Mouse (Mus musculus): ENCODE results near the gene Nmb.
"Not testable (repeated sequence)": the region's sequence is repeated elsewhere in the genome, so short reads cannot be mapped to it uniquely, and the experiment has no call there.

The Nmb gene

DNA sequence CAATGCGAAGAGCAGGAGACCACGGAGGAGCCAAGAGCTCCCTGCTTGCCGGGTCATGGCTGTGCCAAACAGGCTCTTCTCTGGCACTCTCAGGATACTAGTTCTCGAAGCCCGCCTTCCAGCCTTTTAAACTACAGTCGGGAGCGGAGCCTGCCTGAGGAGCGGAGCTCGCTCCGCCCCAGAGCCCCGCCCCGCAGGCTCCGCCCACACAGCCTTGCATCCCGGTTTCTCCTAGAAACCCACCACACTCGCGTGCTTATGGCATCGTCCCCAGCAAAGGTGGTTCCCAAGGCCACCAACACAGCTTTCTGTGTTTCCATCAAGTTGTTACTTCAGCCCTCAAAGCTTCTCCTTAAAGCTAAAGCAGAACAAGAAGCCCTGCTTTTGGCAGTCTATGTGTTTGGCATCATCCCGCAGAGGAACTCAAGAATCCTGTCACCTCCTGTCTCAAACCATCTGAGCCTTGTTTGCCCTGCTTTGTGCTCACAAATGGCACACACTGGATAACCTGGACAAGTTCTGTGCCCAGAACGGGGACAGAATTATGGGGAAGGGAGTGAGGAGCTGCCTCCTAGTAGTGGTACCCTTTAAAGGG is at the start of gene Nmb:
Gene Nmb, minus strand, starts transcription at position 156 of the 595 bp plus-strand sequence.
- peak; percentile 88 for DNase-seq (ENCODE audit: low spot score)

DNA sequence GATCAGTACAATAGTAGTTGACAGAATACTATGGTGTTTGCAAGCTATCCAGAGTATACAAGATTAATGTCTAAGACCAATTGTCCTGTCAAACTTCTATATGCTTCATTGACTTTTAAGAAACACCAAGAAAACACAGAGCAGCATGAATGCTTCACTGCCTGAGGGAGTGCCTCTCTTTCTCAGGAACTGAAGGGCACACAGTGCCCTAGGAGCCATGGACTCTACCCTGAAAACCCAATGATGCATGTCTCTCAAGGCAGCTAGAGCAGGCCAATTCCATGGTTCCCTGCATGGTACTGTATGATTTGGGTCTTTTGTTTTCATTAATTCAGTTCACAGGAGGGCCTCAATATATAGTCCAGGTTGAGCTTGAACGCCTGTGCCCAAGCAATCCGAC is 49.4 kb upstream of the Nmb start:
- DNase-seq (ENCODE audit: low spot score): no peak

DNA sequence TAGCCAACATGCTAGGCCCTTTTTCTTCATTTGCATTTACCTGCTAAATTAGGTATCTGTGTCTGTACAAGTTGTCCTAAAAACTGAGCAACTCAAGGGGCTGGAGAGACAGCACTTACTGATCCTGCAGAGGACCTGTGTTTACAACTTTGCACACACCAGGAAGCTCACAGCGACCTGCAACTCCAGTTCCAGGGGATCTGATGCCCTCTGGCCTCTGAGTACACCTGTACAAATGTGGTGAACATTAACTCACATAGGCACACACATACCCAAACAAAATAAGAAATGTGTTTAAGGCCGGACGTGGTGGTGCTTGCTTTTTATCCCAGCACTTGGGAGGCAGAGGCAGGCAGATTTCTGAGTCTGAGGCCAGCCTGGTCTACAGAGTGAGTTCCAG is 47.3 kb upstream of the Nmb start:
- DNase-seq (ENCODE audit: low spot score): no peak

DNA sequence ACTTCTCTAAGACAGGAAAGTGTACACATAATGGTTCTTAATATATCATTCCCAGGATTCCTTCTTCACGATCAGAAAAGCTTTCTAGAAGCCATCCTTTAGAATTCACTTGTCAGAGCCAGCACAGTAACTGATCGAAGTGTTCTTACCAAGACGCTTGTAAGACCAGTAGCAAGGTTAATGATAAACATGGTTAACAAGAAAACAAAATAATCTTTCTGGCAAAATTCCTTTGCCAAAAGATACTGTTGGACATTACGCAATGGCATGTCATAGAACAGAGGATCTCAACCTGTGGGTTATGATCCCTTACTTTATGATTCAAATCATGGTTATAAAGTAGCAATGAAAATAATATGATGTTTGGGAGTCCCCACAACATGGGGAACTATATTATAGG is 46.6 kb upstream of the Nmb start:
- DNase-seq (ENCODE audit: low spot score): no peak

DNA sequence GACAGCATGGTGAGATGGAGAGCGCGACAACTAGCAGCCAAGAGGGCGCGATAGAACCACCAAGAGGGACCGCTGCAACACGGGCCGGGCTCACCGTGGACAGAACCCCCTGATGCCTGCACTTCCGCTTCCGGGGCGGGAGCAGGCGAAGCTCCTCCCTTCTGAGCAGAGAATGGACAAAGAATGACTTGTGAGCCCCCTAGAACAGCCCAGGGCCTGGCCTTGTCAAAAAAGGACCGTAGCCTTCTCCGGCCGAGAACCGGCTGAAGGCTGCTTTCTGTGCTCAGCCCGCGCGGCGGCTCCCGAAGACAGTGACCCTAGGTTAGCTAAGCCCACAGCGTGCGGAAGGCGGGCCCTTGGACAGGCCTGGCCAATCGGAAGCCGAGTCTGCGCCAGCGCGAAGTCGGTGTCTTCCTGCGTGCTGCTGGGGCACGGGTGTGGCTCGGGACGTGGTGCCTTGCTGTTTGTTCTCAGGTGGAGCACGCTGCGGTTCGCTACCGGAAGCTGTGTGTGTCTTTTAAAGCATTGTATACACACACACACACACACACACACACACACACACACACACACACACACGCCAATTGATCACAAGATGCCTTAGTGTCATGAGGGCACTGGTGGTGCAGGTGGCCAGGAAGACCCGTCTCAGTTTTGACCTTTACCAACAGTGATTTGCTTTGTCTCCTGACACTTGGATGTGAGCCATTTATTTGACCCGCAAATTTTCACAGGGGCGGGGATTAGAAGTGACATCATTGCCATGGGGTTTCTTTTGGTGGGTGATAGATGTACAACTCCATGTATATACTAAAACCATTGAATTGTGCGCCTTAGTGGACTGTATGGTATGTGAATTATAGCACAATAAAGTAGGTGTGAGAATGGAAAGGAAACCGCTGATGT is 42.8 kb upstream of the Nmb start, which contains the start of gene Sec11a:
Gene Sec11a, minus strand, starts transcription at position 336 of the 906 bp plus-strand sequence.
- DNase-seq (ENCODE audit: low spot score): peak; percentile 93

DNA sequence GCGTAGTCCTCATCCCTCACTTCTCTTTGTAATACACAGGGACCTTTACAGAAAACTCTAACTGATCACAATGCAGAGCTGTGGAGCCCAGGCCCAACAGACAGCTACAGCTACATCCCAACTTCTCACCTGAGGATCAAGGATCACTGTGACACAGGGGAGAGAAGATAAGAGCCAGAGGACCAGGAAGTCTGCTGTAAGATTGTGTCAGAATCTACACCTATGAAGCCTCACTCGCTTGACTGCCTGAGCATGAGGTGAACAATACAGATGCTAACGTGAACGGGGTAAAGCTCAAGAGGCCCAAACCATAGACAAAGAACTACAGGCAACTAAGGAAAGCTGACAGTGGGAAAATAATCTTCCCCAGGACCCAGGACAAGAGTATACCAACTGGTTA is 34.9 kb upstream of the Nmb start:
- DNase-seq (ENCODE audit: low spot score): no peak

DNA sequence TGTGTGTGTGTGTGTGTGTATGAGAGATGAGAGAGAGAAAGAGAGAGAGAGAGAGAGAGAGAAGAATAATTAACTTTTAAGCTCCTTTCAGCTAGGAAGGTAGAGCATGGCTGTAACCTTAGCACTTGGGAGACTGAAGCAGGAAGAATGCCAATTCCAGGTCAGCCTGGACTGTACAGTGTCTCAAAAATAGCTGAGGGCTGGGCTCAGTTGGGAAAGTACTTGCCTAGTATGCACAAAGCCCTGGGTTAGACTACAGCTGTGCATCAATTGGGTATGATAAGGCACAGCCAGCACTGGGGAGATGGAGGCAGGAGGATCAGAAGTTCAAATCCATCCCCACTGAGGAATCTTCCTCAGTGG is 32.4 kb upstream of the Nmb start:
- DNase-seq (ENCODE audit: low spot score): not testable (repeated sequence)

DNA sequence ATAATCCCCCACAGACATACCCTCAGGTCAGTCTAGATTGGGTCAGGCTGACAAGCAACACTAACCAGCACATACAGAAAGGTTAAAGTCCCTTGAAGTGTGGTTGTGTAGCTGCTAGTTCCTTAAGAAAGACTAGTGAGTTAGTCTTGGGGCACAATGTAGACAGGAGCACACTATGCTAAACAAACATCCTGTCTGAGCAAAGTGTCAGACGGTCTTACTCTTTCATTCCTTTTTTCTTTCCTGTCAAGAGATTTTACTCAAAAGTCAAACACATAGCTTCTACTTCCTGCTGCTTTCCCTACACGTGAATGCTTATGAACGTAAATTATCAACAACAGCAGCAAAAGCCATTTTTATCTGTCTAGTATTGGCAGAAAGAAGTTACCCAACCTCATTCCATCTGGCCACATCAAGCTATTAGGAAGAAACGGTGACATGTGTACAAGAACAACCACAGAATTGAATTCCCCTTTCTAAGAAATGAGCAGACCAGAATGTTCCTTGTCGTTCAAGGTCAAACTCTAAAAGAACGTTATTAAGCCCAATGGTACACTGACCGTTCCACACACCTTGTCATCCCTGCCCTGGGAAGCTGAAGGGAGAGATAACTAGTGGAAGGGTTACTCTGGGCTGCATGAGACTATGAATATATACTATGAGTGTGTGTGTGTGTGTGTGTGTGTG is 31.9 kb upstream of the Nmb start:
- not testable (repeated sequence) for DNase-seq (ENCODE audit: low spot score)

DNA sequence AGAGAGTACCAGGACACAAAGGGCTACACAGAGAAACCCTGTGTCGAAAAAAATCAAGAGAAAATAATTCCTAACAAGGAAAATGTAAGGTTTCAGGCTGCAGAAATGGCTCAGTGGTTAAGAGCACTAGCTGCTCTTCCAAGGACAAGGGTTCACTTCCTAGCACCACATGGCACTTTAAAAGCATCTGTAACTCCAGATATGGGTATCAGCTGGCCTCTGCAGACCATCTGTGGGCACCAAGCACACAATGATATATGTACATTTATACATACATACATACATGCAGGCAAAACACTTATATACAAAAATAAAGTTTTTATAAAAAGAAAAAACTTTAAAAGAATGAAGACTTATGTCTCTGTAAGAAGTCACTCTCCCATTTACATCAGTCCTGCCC is 31.0 kb upstream of the Nmb start:
- DNase-seq (ENCODE audit: low spot score): no peak

DNA sequence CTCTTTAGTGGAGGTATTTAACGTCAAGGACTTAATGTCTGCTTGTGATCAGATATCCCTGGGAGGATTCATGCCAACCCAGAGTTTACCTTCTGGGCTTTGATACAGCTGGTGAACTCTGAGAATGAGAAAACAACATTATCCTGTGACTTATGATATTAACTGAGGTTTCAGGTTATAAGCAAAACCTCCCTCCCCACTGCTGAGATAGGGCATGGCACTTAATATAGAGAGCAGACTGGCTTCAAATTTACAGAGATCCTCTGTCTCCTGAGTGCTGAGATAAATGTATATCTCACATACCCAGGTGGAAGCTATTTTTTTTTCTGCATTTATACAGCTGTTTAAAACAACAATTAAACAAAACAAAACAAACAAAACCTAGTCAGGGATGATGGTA is 27.9 kb upstream of the Nmb start:
- DNase-seq (ENCODE audit: low spot score): no peak

DNA sequence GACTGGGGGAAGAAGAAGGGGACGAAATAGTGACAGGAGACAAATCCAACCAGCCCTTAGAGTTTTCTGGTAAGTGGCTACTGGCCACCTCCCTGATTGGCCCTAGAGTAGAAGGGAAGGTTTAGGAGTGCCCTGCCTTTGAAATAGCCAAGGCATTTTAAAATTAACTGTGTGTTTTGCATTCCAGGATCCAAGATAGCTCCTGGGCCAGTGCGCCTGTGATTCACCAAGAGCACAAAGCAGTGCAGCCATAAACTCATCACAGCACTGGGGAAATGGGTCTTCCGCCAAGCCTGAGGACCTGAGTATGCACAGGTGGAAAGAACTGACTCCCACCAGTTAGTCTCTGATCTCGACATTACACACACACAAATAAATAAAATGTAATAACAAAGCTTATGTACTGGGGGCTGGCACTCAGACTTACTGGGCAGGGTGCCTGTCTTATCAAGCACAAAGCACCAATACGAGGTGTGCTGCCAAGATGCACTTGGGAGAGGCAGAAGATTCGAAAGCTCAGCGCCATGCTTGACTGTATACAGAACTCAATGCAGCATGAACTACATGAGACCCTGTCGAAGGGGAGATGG is 26.8 kb upstream of the Nmb start:
- DNase-seq (ENCODE audit: low spot score): no peak

DNA sequence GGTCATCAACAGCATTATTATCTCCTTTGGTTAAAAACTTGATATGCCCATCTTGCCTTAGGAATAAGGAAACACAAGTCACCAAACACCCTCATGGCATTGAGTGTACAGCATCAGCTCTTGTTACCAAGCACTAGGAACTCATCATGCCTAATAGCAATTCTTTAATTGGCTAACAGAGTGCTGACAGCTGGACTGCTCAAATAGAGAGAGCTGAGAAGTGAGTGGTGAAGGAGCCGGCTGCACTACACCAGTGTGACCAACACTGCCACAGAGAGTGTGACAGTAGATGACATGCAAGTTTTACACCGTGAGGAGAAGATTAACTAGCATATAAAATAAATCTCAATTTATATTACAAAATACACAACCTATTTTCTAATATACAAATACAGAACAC is 18.3 kb upstream of the Nmb start:
- no peak for DNase-seq (ENCODE audit: low spot score)

DNA sequence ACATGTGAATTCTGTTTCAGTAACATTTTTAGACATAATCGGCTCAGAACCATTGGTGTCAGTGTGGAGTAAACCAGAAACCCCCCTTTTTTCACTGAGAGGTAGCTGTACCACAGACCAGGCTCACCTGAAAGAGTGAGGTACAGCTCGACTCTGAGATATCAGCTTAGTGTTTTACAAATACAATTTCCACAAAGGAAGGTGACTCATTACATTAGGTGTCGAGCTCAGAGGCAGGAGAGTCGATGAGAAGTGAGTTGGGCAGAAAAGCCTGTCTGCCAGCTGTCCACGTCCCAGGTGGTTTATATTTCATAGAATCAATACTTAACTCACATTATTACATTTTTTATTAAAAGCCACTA is 14.8 kb upstream of the Nmb start:
- no peak for DNase-seq (ENCODE audit: low spot score)

DNA sequence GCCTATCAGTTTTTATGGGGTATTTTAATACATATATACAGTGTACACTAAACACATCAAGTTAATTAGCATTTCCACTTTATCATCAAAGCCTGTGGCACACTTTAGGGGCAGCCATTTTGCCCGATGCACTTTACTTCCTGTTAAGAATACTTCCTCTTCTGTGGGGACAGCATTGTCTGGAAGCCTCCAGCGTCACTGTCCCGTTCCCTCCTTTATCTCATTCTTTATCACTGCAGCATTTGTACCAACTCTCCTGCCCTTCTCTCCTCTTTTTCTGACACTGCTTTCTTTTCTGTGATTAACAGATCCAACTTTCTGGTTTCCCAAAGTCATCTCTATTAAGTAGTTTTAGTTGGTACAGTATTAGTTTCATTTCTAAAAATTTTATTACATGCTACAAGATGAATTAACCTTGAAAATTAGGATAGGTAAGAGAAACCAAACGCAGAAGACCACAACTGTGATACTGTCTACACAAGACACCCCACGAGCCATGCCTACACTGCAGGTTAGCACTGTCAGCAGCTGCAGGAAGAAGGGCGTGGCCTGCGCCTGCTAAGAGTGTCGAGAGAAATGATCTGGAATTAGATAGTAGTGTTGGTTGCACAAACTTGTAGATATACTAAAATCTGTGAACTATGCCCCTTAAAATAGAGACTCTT is 14.2 kb upstream of the Nmb start:
- no peak for DNase-seq (ENCODE audit: low spot score)

DNA sequence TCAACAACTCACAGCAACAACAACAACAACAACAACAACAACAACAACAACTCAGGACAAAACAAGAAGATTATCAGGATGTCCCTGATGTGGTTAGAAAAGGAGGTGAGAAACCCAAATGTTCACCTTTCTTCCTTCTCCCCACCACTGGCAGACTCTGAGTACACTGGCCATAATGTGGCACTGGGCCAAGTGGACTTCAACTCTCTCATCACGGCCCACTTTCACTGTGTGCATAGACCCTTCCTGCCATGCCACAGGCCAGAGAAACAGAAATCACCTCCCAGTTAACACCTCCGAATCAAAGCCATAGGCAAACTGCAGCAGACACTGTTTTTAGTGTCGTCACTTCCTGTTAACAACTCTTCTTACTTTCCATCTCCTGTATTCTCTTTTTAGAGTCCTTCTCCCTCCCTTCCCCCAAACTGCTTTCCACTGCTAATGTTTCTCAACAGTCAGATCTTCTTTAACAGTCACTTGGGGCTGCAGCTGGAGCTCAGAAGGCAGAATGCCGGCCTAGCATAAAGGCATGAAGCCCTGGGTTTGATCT is 13.1 kb upstream of the Nmb start:
- DNase-seq (ENCODE audit: low spot score): no peak

DNA sequence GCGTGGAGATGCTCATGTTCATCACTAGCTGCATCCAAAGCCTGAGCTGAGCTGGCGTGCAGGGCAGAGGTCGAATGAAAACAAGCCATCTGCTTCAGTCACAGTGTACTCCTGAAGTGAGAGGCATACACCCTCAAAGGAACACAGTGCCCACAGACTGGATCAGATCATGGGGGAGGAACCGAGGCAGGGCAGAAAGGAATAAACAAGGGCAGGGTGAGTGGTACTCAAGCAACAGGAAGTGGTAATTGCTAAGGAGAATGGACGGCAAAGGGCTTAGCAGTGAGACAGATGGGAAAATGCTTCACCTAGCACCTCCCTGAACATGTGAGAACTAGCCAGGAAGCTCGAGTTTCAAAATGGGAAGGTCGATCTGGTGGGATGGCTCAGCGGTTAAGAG is 7.6 kb upstream of the Nmb start:
- DNase-seq (ENCODE audit: low spot score): no peak

DNA sequence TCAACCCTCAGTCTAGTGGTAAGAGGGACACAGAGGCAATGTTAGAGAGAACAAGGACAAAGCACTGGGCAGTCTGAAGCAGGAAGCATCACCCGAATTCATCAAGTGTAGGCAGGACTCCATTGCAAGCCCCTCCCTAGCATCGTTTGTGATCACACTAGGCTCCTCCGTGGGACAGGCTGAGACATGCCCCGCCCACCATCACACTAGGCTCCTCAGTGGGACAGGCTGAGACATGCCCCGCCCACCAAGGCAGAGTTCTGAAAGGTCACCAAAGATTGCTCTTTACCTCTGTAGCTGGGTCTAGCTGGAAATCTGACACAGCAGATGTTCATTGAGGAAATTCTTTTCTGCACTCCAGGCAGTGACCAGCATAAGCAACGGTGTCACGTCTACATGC is 6.2 kb upstream of the Nmb start:
- peak; percentile 5 for DNase-seq (ENCODE audit: low spot score)

DNA sequence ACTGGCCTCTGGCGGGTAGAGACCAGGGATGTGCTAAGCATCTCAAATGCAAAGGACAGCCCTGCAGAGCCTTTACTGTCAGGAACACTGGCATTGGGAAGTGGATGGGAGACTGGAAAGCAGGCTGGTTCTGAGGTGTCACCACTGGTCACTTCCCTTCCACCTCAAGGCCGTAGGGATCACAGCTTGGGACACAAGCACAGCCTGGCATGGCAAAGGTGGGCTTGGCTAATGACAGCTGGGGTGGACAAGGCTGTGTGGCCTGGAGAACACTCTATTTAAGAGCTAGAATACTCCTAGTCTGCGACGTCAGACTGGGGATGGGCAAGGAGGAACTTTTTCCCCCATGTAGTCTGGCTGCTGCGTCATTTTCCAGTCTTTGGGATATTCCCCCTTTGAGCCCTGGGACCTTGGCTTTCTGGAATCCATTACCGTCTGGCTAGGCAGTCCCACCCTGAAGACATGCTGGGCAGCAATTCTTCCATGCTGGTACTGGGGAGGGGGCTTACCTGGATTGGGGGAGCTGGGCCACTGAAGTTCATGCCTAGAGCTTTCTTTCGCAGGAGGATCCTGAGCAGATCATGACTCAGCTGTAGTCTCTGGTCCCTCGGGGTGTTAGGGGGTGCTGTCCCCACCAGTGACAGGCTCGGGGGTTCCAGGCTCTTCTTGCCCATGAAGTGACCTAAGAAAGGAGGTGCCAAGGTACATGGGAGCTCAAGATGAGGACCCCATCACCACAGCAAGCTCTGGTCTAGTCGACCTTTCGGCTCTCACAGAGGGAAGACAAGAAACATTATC is 1.1 kb downstream of the Nmb start:
- DNase-seq (ENCODE audit: low spot score): no peak

DNA sequence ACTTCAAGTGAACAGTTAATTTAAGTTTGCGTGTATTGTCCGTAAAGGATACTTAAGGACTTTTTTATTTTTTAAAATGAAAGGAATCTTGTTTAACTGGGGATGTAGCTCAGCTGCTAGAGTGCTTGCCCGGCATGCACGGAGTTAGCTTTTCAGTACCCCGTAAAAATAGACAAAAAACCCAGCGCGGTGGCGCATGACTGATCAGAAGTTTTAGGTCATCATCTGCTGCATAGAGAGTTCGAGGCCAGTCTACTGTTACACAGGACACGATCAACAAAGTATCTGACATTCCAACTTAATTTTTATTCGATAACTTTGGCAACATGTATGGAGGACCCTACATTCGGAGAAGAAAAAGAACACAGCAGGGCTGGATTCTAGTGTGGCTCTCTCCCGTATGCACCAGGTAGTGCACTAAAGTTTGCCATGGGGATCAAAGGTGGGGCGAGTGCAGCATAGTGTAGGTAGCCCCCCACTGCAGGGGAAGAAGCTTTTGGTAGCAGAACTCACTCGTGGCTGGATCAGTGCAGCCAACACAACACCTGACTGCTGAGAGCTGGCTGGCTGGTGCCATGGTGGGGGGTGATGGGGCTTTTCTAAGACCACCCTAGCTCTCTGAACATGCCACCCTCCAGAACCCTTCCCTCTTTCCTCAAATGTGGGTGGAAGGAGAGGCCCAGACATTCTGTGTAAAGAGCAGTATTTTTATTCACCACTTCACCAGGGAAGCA is 3.2 kb downstream of the Nmb start:
- DNase-seq (ENCODE audit: low spot score): no peak

DNA sequence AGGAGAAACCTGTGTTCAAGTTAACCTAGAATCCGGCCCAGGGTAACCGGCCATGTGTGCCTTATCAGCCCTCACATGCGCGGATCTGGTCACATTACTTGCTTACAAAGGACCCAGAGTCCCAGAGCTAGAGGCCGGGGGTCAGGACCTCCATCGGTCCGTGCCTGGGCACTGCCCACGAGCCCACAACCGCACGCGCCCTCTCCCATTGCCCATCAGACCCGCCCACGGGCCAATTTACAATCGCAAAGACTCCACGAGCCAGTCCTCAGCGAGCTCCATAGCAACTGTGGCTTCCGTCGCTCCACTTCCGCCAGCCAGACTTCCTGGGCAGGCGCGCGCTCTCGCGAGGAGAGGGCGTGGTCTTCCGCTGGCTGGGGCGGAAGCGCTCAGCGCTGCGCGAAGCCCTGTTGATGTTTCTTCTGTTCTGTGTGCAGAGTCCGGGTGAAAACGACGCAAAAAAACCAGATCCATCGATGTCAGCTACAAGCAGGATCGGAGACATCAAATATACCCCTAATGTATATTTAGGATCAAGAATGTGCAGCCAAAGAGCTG is 3.9 kb downstream of the Nmb start, which contains the start of gene Wdr73:
Gene Wdr73, minus strand, starts transcription at position 326 of the 558 bp plus-strand sequence.
- peak; percentile 95 for DNase-seq (ENCODE audit: low spot score)
